Mouse (Mus musculus): Measurements from ENCODE around the gene Arid1a. TPM values are rescaled to one million over a fixed set of nuclear protein-coding genes. Genes with fewer than 3 reads are reported as not detected.

Arid1a gene
- polyA plus RNA-seq, 1 experiment, result 49.4 TPM

- no peak for TF ChIP-seq POLR2A (IDR thresholded peaks at IDR 0.05; ENCODE audit: borderline replicate concordance, insufficient read depth, low read length)
- TF ChIP-seq CTCF (IDR thresholded peaks at IDR 0.05; ENCODE audit: borderline replicate concordance, insufficient read depth, low read depth, low read length), result no peak
- no peak for DNase-seq
- Histone ChIP-seq H3K4me3 (replicated peaks; ENCODE audit: insufficient read depth, low read depth, low read length) (no peak overlapping the region), H3K27ac (ENCODE audit: insufficient read depth, low read length) (peak overlapping the region; percentile 1; the same call in 1 of the 2 replicates), H3K4me1 (ENCODE audit: control insufficient read depth, insufficient read depth, low read length) (peaks cover 26% of the 10 kb centered on the region; the same call in 1 of the 2 replicates), H3K27me3 (ENCODE audit: control insufficient read depth, insufficient read depth, low read length) (no peaks in the 10 kb centered on the region)
- WGBS, result 13% methylated on average over 9 of the region's 9 CpGs
Measured at GRCm38 (mm10) chr4:133728256-133728655, 28.3 kb downstream of the Arid1a start.

GRCm38 (mm10) chr4:133725706-133726105 is 30.9 kb downstream of the Arid1a start:
- H3K27ac ChIP-seq (ENCODE audit: insufficient read depth, low read length), result no peak overlapping the region
- no peak for DNase-seq
- no peaks in the 10 kb centered on the region for H3K27me3 ChIP-seq (ENCODE audit: control insufficient read depth, insufficient read depth, low read length)
- peaks cover 23% of the 10 kb centered on the region; the same call in 1 of the 2 replicates for H3K4me1 ChIP-seq (ENCODE audit: control insufficient read depth, insufficient read depth, low read length)
- TF ChIP-seq CTCF (IDR thresholded peaks at IDR 0.05; ENCODE audit: borderline replicate concordance, insufficient read depth, low read depth, low read length), result no peak
- TF ChIP-seq POLR2A (IDR thresholded peaks at IDR 0.05; ENCODE audit: borderline replicate concordance, insufficient read depth, low read length), result no peak
- H3K4me3 ChIP-seq (replicated peaks; ENCODE audit: insufficient read depth, low read depth, low read length), result no peak overlapping the region
- 26% methylated on average over 2 of the region's 2 CpGs for WGBS

- Histone ChIP-seq H3K27ac (ENCODE audit: insufficient read depth, low read length) (no peak overlapping the region), H3K27me3 (ENCODE audit: control insufficient read depth, insufficient read depth, low read length) (no peaks in the 10 kb centered on the region), H3K4me3 (replicated peaks; ENCODE audit: insufficient read depth, low read depth, low read length) (no peak overlapping the region), H3K4me1 (ENCODE audit: control insufficient read depth, insufficient read depth, low read length) (peaks cover 4% of the 10 kb centered on the region; the same call in 1 of the 2 replicates)
- 84% methylated on average over 3 of the region's 3 CpGs for WGBS
- DNase-seq, result no peak
- TF ChIP-seq CTCF (IDR thresholded peaks at IDR 0.05; ENCODE audit: borderline replicate concordance, insufficient read depth, low read depth, low read length) (no peak), POLR2A (IDR thresholded peaks at IDR 0.05; ENCODE audit: borderline replicate concordance, insufficient read depth, low read length) (no peak)
Measured at GRCm38 (mm10) chr4:133719791-133720190, 36.8 kb downstream of the Arid1a start.

GRCm38 (mm10) chr4:133712755-133713154 is 43.8 kb downstream of the Arid1a start:
- no peak for DNase-seq
- 29% methylated on average over 5 of the region's 5 CpGs for WGBS
- TF ChIP-seq CTCF (IDR thresholded peaks at IDR 0.05; ENCODE audit: borderline replicate concordance, insufficient read depth, low read depth, low read length) (no peak), POLR2A (IDR thresholded peaks at IDR 0.05; ENCODE audit: borderline replicate concordance, insufficient read depth, low read length) (no peak)
- Histone ChIP-seq H3K27ac (ENCODE audit: insufficient read depth, low read length) (no peak overlapping the region), H3K27me3 (ENCODE audit: control insufficient read depth, insufficient read depth, low read length) (no peaks in the 10 kb centered on the region), H3K4me1 (ENCODE audit: control insufficient read depth, insufficient read depth, low read length) (peaks cover 10% of the 10 kb centered on the region), H3K4me3 (replicated peaks; ENCODE audit: insufficient read depth, low read depth, low read length) (no peak overlapping the region)

- Histone ChIP-seq H3K27ac (ENCODE audit: insufficient read depth, low read length) (peak overlapping the region; percentile 79), H3K4me3 (replicated peaks; ENCODE audit: insufficient read depth, low read depth, low read length) (no peak overlapping the region), H3K4me1 (ENCODE audit: control insufficient read depth, insufficient read depth, low read length) (peaks cover 21% of the 10 kb centered on the region), H3K27me3 (ENCODE audit: control insufficient read depth, insufficient read depth, low read length) (no peaks in the 10 kb centered on the region)
- 14% methylated on average over 6 of the region's 6 CpGs for WGBS
- TF ChIP-seq CTCF (IDR thresholded peaks at IDR 0.05; ENCODE audit: borderline replicate concordance, insufficient read depth, low read depth, low read length) (no peak), POLR2A (IDR thresholded peaks at IDR 0.05; ENCODE audit: borderline replicate concordance, insufficient read depth, low read length) (no peak)
- peak; percentile 62 to 79 for DNase-seq
Measured at GRCm38 (mm10) chr4:133711307-133712076, 45.1 kb downstream of the Arid1a start.

GRCm38 (mm10) chr4:133709395-133709794 is 47.2 kb downstream of the Arid1a start:
- peaks cover 34% of the 10 kb centered on the region for H3K4me1 ChIP-seq (ENCODE audit: control insufficient read depth, insufficient read depth, low read length)
- no peak for DNase-seq
- WGBS, result 21% methylated on average over 2 of the region's 2 CpGs
- TF ChIP-seq POLR2A (IDR thresholded peaks at IDR 0.05; ENCODE audit: borderline replicate concordance, insufficient read depth, low read length) (no peak), CTCF (IDR thresholded peaks at IDR 0.05; ENCODE audit: borderline replicate concordance, insufficient read depth, low read depth, low read length) (no peak)
- H3K4me3 ChIP-seq (replicated peaks; ENCODE audit: insufficient read depth, low read depth, low read length), result no peak overlapping the region
- no peak overlapping the region for H3K27ac ChIP-seq (ENCODE audit: insufficient read depth, low read length)
- H3K27me3 ChIP-seq (ENCODE audit: control insufficient read depth, insufficient read depth, low read length), result no peaks in the 10 kb centered on the region

- Histone ChIP-seq H3K4me3 (replicated peaks; ENCODE audit: insufficient read depth, low read depth, low read length) (no peak overlapping the region), H3K27me3 (ENCODE audit: control insufficient read depth, insufficient read depth, low read length) (no peaks in the 10 kb centered on the region), H3K4me1 (ENCODE audit: control insufficient read depth, insufficient read depth, low read length) (peaks cover 31% of the 10 kb centered on the region), H3K27ac (ENCODE audit: insufficient read depth, low read length) (peak overlapping the region; percentile 82; the same call in 1 of the 2 replicates)
- TF ChIP-seq POLR2A (IDR thresholded peaks at IDR 0.05; ENCODE audit: borderline replicate concordance, insufficient read depth, low read length) (no peak), CTCF (IDR thresholded peaks at IDR 0.05; ENCODE audit: borderline replicate concordance, insufficient read depth, low read depth, low read length) (no peak)
- DNase-seq, result no peak
- 11% methylated on average over 1 of the region's 1 CpGs for WGBS
Measured at GRCm38 (mm10) chr4:133707464-133707863, 49.1 kb downstream of the Arid1a start.

- no peak for TF ChIP-seq CTCF (IDR thresholded peaks at IDR 0.05; ENCODE audit: borderline replicate concordance, insufficient read depth, low read depth, low read length)
- peak; percentile 20; the same call in 1 of the 2 replicates for TF ChIP-seq POLR2A (IDR thresholded peaks at IDR 0.05; ENCODE audit: borderline replicate concordance, insufficient read depth, low read length)
- DNase-seq, result peak; percentile 76 to 86
- WGBS, result 1% methylated on average over 8 of the region's 8 CpGs
Measured at GRCm38 (mm10) chr4:133706956-133707355, 49.6 kb downstream of the Arid1a start.

More at GRCm38 (mm10) chr4:133706956-133707355, 49.6 kb downstream of the Arid1a start:
- Histone ChIP-seq H3K27me3 (ENCODE audit: control insufficient read depth, insufficient read depth, low read length) (no peaks in the 10 kb centered on the region), H3K27ac (ENCODE audit: insufficient read depth, low read length) (peak overlapping the region; percentile 82; the same call in 1 of the 2 replicates), H3K4me1 (ENCODE audit: control insufficient read depth, insufficient read depth, low read length) (peaks cover 31% of the 10 kb centered on the region), H3K4me3 (replicated peaks; ENCODE audit: insufficient read depth, low read depth, low read length) (no peak overlapping the region)
